Mouse (Mus musculus) bone marrow macrophage, adult 2 months (primary cell): Measurements from ENCODE around the gene Crybb3. TPM values are rescaled to one million over a fixed set of nuclear protein-coding genes. Genes with fewer than 3 reads are reported as not detected.

Experiments used
- H3K27ac ChIP-seq: 2 replicates; pipeline ENCODE4 v1.5.1; 2012; ENCODE audit warnings: low read depth, low read length; ENCODE audit not compliant: insufficient read depth
- H3K4me1 ChIP-seq: 2 replicates; pipeline ENCODE4 v1.6.1; 2012; ENCODE audit warnings: low read length; ENCODE audit not compliant: control insufficient read depth, insufficient read depth
- H3K4me3 ChIP-seq: 2 replicates; pipeline ENCODE4 v1.5.1; 2012; ENCODE audit warnings: mild to moderate bottlenecking, low read length, moderate library complexity; ENCODE audit not compliant: insufficient read depth
- CTCF ChIP-seq: IDR thresholded peaks from 2 replicates; pipeline ENCODE4 v1.5.1; 2012; ENCODE audit warnings: low read depth, mild to moderate bottlenecking, low read length, moderate library complexity
- POLR2A ChIP-seq: IDR thresholded peaks from 2 replicates; pipeline ENCODE4 v1.6.1; 2012; ENCODE audit warnings: mild to moderate bottlenecking, low read depth, low read length, borderline replicate concordance
- polyA plus RNA-seq: library from polyadenylated mRNA; stranded (reverse); fragments of >200 nt; gene quantifications from 2 replicates; pipeline ENCODE4 v1.2.4, GENCODE M21; 2012; ENCODE audit not compliant: missing spikeins, insufficient read depth, insufficient read length

The Crybb3 gene
- polyA plus RNA-seq, 1 experiment: not detected

DNA sequence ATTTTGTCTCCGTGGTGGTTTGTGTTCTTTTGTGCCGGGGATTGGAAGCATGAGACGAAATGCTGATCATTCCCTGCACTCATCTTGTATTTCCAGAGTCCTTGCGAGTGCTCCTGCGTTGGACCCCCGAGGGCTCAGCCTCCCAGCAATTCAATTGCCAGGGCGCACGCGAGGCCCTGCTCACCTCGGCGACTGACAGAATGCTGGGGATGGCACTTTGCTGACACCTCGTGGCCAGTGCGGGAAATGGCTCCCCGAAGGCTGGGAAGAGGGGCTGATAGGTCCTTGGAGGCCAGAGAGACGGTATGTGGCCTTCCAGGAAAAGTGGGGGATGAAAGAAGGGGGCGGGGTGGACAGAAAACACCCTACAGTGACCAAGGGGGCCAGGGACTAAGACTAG is 27.1 kb downstream of the Crybb3 start:
- Histone ChIP-seq H3K4me1 (no peaks in the 10 kb centered on the region), H3K4me3 (no peak overlapping the region), H3K27ac (no peak overlapping the region)
- TF ChIP-seq POLR2A: no peak
- peak; percentile 94 for TF ChIP-seq CTCF

DNA sequence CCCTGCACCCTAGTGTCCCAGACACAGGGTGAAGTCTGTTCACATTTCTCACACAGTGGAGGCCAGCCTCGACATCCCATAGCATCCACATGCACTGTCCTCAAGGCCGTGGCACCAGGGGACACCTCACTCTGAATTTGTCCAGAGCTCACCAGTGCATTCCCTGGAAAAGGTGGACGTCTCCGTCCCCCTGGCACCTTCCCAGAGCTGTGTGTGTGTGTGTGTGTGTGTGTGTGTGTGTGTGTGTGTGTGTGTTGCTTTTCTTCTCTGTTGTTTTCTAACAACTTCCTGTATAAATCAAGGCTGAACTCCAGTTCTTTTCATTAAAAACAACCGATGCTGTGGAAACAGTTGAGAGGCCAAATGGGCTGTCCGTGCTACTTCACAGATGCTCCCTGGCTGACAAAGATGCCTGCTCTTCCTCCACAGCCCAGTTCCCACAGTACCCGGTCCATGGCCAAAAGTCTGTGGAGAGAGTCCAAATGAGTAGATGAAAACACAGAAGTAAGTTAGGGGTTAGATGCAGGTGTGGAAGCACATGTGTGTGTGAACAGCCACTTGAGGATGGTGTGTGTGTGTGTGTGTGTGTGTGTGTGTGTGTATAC is 30.7 kb downstream of the Crybb3 start:
- Histone ChIP-seq H3K4me3 (no peak overlapping the region), H3K27ac (no peak overlapping the region), H3K4me1 (no peaks in the 10 kb centered on the region)
- no peak for TF ChIP-seq POLR2A
- TF ChIP-seq CTCF: no peak

DNA sequence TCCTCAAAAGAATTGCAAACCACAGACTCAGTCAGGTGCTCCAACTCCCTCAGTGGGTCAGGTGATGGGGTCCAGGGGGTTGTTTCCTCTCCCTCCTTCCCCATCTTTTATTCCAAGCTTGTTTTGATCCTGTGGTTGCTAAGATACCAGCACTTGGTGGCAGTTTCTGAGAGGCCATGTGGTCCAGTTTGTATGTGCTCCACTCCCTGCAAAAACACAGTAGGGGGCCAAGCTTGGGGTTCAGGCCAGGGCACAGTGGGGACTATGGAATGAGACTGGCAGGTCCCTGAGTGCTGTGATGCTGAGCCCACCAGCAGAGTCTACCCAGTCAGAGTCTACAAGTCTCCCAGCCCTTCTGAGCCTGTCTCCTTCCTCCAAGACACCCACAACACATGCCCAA is 31.5 kb downstream of the Crybb3 start:
- no peak overlapping the region for H3K27ac ChIP-seq
- TF ChIP-seq POLR2A: no peak
- TF ChIP-seq CTCF: no peak

DNA sequence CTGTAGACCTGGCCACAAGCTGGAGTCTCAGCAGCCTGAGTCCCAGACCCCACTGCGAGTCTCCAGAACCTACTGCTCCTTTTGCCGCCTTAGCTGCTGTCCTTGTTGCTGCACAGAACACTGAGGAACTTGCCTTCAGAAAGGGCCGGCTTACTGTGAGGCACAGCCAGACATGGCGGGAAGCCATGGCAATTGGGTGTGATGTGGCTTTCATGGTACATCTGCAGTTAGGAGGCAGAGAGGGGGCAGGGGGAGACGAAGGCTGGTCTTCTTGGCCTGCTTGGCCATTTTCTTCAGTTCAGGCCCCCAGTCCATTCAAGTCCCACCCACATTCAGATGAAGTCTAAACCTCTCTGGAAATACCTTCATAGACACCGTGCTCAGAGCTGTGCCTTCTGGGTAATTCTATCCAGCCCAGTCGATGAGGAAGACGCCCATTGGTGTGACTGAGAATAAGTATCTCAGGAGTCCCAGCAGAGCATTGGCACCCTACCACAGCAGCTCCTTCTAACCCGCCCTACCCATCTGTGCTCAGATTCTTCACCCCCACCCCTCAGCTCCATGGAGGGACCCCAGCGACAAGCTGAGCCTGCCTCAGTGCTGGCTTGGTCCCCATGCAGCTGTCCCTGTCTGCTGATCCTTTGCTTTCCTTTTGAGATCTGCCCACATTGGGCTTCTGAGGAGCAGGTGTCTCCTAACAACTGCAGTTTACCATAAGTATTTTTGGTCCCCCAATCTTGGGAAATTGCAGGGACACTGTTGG is 35.7 kb downstream of the Crybb3 start:
- no peak overlapping the region for H3K4me3 ChIP-seq
- H3K4me1 ChIP-seq: no peaks in the 10 kb centered on the region
- H3K27ac ChIP-seq: no peak overlapping the region
- TF ChIP-seq POLR2A (no peak), CTCF (no peak)

More for the DNA sequence above, 31.5 kb downstream of the Crybb3 start:
- no peaks in the 10 kb centered on the region for H3K4me1 ChIP-seq
- H3K4me3 ChIP-seq: no peak overlapping the region

DNA sequence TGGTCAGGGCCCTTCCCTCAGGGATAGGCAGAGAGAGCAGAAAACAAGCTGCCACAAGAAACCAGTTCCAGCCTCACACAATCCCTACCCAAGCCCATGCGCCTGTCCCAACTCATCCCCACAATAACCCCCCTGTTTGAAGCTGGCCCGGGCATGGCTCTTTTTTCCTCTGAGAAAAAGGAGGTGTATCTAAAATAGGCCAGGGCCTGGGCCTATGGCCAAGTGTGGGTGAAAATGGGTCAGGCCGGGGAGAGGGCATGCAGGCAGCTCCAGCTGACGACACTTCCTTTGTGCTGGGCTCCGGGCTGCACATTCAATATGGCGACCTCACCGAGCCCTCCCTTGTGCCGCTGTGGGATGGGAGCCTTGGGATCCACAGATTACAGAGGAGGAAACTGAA is 37.9 kb downstream of the Crybb3 start:
- no peak overlapping the region for H3K27ac ChIP-seq
- no peak for TF ChIP-seq CTCF
- no peak for TF ChIP-seq POLR2A
- no peaks in the 10 kb centered on the region for H3K4me1 ChIP-seq
- no peak overlapping the region for H3K4me3 ChIP-seq

DNA sequence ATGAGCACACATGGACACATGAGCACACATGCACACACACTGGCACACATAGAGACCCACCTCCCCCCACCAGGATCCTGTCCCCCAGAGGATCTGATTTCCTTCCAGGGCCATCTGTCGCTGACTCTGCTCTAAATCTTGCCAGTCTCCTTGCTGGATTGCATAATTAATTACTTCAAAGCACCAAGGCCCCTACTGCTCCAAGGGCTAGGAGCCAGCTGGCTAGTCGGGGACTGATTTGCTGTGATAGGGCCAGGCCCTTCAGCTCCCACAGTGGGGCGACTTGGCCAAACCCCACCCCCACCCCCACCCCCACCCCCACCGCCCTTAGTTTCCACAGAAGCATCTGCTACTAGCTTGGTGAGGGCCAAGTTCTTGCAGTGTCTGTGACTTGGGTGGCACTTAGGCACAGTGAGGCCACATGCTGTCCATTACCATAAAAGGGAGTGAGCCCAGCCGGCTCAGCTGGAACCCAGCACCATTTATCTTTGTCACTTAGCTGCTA is 39.8 kb downstream of the Crybb3 start:
- no peak overlapping the region for H3K27ac ChIP-seq
- no peaks in the 10 kb centered on the region for H3K4me1 ChIP-seq
- TF ChIP-seq POLR2A (no peak), CTCF (no peak)
- no peak overlapping the region for H3K4me3 ChIP-seq

GRCm38 (mm10) chr5:113040776-113041175 is 40.6 kb downstream of the Crybb3 start:
- Histone ChIP-seq H3K4me1 (no peaks in the 10 kb centered on the region), H3K4me3 (no peak overlapping the region), H3K27ac (no peak overlapping the region)
- TF ChIP-seq POLR2A (no peak), CTCF (no peak)

DNA sequence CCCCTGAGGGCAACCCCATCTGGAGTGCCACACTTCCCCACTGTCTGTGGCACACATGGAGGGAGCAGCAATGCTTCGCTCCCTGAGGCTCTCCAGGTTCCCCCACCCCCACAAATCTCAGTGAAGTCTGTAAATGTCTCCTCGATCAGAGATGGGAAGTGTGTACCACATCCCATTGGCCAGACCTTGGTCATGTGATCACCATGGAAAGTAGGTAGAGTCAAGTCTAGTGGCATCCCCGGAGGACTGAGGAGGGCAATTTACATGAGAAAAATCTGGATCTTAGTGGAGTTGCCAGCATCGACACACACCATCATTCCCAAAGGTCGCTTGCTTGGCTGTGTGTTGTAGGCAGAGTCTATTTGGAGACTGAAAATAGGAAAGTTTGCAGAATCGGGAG is 42.8 kb downstream of the Crybb3 start:
- Histone ChIP-seq H3K4me3 (no peak overlapping the region), H3K27ac (no peak overlapping the region), H3K4me1 (no peaks in the 10 kb centered on the region)
- TF ChIP-seq POLR2A (no peak), CTCF (no peak)

DNA sequence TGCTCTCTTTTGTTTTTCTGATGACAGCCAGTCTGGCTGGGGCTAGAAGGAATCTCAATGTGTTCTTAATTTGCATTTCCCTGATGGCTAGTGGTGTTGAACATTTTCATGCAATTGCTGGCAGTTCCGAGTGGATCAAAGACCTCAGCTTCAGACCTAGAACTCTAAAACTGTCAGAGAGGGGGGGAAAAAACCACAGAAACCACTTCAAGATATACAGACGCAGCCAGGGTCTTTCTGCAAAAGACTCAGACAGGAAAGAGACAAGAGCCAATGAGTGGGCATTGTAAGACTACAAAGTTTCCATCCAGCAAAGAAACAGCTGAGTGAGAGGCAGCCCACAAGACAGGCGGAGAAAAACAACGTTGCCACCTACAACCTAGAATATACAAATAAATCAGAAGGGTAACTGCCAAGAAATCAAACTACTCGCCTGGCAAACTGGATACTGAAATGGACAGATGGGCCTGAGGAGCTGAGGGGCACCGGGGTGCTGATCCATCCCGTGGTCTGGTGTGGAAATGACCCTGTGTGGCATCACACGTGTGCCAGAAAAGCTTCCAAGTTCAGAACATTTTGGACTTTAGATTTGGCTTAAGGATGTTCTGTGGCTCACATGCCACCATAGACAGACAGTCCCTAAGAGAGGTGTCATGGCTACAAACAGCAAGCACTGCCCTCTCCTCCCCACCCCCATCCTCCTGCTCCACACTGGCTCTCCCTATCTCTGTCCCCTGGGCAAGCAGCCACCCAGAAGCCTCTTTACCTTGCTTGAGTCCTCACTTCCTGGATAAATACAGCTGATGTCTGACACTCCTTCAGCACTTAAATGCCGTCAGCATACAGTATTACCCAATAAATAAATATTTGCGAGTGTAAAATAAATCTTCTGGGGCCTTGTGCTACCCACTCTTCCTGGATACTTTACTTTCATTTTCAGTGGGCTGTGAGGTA is 46.0 kb downstream of the Crybb3 start:
- no peak for TF ChIP-seq POLR2A
- no peak for TF ChIP-seq CTCF
- no peaks in the 10 kb centered on the region for H3K4me1 ChIP-seq
- no peak overlapping the region for H3K4me3 ChIP-seq
- no peak overlapping the region for H3K27ac ChIP-seq

DNA sequence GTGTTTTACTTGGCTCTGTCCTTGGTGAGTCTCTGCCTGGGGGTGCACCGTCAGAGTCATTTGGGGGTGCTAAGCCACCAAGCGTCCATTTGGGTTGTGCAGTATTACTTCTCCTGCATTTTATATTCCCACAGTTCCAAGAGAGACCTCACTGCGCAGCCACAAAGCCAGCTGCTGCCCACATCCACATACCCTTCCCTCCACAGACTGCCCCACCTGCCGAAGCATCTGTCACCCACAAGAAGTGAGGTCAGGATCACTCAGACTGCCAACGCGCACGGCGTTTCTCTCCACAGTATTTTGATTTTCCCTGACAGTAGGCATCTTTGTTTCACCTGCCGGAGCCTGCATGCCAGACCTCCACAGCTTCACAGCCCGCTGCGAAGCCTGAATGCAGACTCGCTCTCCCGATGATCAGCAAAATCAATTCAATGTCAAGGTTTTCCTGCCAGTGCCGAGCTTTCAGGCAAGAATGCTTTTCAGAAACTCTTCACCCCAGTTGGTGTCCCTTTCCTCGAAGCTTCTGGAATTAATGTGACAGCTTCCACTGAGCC is 50.1 kb downstream of the Crybb3 start:
- no peak overlapping the region for H3K27ac ChIP-seq
- H3K4me1 ChIP-seq: no peaks in the 10 kb centered on the region
- TF ChIP-seq CTCF (no peak), POLR2A (no peak)
- no peak overlapping the region for H3K4me3 ChIP-seq
